Mouse (Mus musculus) cerebellum, adult 2 months (tissue): ENCODE data around the gene Rad51b. TPM values are rescaled to one million over a fixed set of nuclear protein-coding genes. Genes with fewer than 3 reads are reported as not detected.

Experiments
- DNase-seq, 2 experiments: peaks; one replicate each; pipeline ENCODE4 v3.0.0; 2021
- H3K27ac ChIP-seq: fragments of 200-500 bp; 2 replicates; pipeline ENCODE4 v1.5.1; 2012; ENCODE audit warnings: low read length, control low read depth, inconsistent platforms; ENCODE audit not compliant: insufficient read depth
- H3K27me3 ChIP-seq: fragments of 200-500 bp; 2 replicates; pipeline ENCODE4 v1.6.1; 2012; ENCODE audit warnings: inconsistent platforms, mild to moderate bottlenecking, low read length, moderate library complexity; ENCODE audit not compliant: control insufficient read depth, insufficient read depth
- H3K4me1 ChIP-seq: fragments of 200-500 bp; 2 replicates; pipeline ENCODE4 v1.6.1; 2011; ENCODE audit warnings: low read length; ENCODE audit not compliant: control insufficient read depth, insufficient read depth
- H3K4me3 ChIP-seq: fragments of 200-500 bp; replicated peaks from 2 replicates; pipeline ENCODE3; 2011; ENCODE audit warnings: mild to moderate bottlenecking, low read depth, low read length, control low read depth; ENCODE audit not compliant: insufficient read depth
- CTCF ChIP-seq: fragments of 200-500 bp; IDR thresholded peaks from 2 replicates; pipeline ENCODE4 v1.5.1; 2011; ENCODE audit warnings: low read depth, mild to moderate bottlenecking, control low read depth, low read length, moderate library complexity, borderline replicate concordance; ENCODE audit not compliant: insufficient read depth
- POLR2A ChIP-seq: fragments of 200-500 bp; IDR thresholded peaks from 2 replicates; pipeline ENCODE4 v1.6.1; 2011; ENCODE audit warnings: low read length, control low read depth, borderline replicate concordance; ENCODE audit not compliant: insufficient read depth
- WGBS: fragments of 180-500 bp; shearing (Covaris S2); methylation state at CpG from one replicate; pipeline ENCODE4 v1.1.7; 2018; 5-methylcytosine and 5-hydroxymethylcytosine counted together
- polyA plus RNA-seq: library from polyadenylated mRNA; depleted of rRNA; stranded (reverse); fragments of >200 nt; gene quantifications from 2 replicates; pipeline ENCODE4 v1.2.3, GENCODE M21; 2012

Rad51b gene
- polyA plus RNA-seq, 1 experiment: 0.23 TPM

DNA sequence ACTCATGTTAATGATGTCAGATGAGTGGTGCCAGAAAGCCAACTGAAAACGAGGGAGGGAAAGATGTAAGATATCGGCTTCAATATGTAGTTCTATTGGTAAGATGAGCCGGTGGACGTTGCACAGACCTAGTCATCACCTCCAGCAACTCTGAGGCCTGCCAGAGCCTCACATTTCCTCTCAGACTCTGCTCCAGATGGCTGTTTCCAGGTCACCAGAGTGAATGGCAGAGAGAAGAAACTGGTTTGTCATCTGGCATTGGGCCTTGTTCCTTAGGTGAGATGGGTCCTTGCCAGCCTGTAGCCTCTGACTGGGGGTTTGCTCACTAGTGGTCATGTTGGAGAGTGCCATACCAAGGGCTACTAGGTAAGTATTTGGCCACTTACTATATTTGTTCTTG lies 348.6 kb downstream of the Rad51b start:
- no peak overlapping the region for H3K4me3 ChIP-seq
- no peaks in the 10 kb centered on the region; the same call in 1 of the 2 replicates for H3K4me1 ChIP-seq
- H3K27me3 ChIP-seq: no peaks in the 10 kb centered on the region
- DNase-seq: peak; percentile 11 to 41
- H3K27ac ChIP-seq: no peak overlapping the region
- 29% methylated on average over 4 of the region's 4 CpGs for WGBS
- TF ChIP-seq CTCF (no peak), POLR2A (no peak)

DNA sequence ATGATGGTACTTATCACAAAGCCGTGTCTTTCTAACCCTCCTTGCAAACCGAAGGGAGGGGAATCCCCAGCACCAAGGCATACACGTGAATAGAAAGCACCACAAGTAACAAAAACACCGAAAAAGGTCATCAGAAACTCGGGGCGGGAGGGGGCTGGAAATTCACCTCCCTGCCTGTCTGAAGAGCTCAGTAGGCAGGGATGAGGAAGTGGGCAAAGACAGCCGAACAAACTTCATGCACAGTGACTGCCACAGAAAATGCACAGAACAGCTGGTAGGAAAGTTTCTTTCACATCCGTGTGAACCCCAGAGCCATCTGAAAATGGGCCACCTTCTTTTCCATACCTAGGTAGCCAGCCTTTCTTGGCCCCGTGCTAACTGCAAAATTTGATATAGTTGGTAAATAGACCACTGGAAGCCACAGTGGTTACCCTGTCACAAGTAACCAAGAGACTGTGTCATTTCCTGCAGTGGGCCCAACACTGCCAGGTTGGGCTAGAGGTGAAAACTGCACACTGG lies 349.6 kb downstream of the Rad51b start:
- DNase-seq: no peak
- no peak overlapping the region for H3K27ac ChIP-seq

DNA sequence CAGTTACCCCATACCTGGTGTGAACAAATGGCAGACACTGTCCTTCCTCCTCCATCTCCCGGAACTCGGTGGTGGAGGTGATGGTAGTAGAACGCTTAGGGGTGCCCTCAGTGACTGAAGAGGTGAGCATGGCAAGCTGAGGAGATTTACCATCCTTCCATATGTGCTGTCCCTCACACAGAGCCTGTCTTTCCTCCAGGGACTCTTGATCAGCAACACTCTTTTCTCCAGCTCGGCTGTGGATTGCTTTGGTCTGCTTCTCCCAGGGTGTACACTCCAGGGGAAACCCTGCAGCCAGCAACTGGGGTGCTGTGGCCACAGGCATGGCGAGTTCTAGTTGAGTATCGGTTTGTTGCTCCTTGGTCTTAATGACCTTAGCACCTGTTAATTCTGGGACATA lies 350.3 kb downstream of the Rad51b start:
- DNase-seq: no peak
- Histone ChIP-seq H3K4me3 (no peak overlapping the region), H3K27ac (no peak overlapping the region), H3K4me1 (no peaks in the 10 kb centered on the region; the same call in 1 of the 2 replicates), H3K27me3 (no peaks in the 10 kb centered on the region)
- 94% methylated on average over 6 of the region's 6 CpGs for WGBS
- no peak for TF ChIP-seq CTCF
- no peak for TF ChIP-seq POLR2A

More for the DNA sequence above, 349.6 kb downstream of the Rad51b start:
- no peak overlapping the region for H3K4me3 ChIP-seq
- H3K4me1 ChIP-seq: no peaks in the 10 kb centered on the region; the same call in 1 of the 2 replicates
- H3K27me3 ChIP-seq: no peaks in the 10 kb centered on the region
- TF ChIP-seq POLR2A (no peak), CTCF (no peak)
- 94% methylated on average over 9 of the region's 9 CpGs for WGBS

DNA sequence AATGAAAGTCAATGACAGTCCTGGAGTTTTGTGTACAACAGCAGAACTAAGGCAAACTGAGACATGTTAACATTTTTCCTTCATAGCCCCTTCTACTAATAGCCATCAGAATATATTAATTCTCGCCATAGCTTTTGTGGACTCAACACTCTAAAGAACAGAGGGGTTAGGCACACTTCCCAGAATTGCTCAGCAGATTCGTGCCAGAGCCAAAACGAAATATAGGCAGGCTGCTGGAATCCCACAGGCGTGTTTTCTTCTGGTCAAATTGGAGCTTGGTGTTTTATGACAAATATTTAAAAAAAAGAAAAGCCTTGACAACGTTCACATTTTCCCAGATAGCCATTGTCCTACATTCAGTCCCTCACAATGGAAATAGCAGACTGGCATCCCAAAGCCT lies 350.9 kb downstream of the Rad51b start:
- no peak overlapping the region for H3K27ac ChIP-seq
- no peak for DNase-seq
- H3K4me1 ChIP-seq: no peaks in the 10 kb centered on the region; the same call in 1 of the 2 replicates
- no peaks in the 10 kb centered on the region for H3K27me3 ChIP-seq
- no peak overlapping the region for H3K4me3 ChIP-seq
- TF ChIP-seq CTCF (no peak), POLR2A (no peak)
- 56% methylated on average over 5 of the region's 5 CpGs for WGBS

DNA sequence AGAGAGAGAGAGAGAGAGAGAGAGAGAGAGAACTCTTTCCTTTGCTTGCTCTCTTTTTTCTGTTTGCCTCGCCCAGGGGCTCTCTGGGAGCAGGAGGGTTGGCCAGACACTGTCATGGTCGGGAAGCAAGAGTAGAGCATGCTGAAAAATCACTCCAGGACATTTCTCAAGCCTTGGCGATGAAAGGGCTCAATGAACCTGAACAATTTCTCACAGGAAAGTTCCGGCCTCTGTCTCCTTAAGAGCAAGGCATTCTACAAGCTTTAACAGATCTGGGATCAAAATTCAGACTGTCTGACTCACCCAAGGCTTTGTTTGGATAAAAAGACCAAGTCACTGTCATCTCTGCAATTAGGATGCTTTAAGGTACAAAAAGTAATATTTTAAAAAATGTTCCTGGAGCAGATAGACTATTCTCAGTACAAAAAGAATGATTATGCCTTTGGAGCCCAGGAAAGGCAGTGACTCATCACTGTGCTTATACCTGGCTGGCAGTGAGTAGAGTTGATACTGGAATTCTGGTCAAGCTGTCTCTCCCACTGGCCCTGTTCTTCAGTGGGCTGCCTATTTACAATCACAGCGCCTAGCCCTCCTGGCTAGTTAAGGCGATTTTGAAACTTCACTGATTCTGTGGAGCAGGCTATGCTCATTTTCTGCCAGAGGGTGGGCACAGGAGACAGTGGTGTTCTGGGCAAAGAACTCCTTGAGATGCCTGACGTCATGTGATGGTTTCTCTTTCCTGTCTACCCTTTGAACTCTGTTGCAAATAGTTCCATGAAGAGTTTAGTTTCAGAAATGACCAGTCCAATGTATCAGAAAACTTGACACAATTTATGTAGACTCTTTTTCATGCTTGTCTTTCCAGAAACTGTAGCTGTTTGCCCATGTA lies 352.0 kb downstream of the Rad51b start:
- TF ChIP-seq CTCF: no peak
- Histone ChIP-seq H3K27me3 (no peaks in the 10 kb centered on the region), H3K4me3 (no peak overlapping the region), H3K27ac (no peak overlapping the region), H3K4me1 (no peaks in the 10 kb centered on the region; the same call in 1 of the 2 replicates)
- WGBS: 53% methylated on average over 7 of the region's 7 CpGs
- DNase-seq: no peak

DNA sequence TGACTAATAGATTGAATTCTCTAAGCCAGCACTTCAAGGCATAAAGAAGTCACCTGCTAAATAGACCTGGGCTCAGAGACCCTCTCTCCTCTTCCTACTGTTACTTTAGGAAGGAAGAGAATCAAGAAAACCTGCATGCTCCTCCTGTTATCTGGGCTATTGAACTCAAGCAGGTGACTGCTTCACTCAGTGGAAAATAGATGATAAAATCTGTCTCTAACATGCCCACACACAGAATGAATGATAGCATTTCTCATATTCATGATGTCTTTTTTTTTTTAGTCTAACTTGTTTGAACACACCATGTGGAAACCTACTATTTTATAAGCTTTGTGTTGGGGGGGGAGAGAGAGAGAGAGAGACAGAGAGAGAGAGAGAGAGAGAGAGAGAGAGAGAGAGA lies 352.7 kb downstream of the Rad51b start:
- no peak overlapping the region for H3K4me3 ChIP-seq
- no peak overlapping the region for H3K27ac ChIP-seq
- no peak for TF ChIP-seq POLR2A
- no peak for TF ChIP-seq CTCF
- H3K27me3 ChIP-seq: no peaks in the 10 kb centered on the region
- DNase-seq: no peak
- H3K4me1 ChIP-seq: no peaks in the 10 kb centered on the region; the same call in 1 of the 2 replicates

DNA sequence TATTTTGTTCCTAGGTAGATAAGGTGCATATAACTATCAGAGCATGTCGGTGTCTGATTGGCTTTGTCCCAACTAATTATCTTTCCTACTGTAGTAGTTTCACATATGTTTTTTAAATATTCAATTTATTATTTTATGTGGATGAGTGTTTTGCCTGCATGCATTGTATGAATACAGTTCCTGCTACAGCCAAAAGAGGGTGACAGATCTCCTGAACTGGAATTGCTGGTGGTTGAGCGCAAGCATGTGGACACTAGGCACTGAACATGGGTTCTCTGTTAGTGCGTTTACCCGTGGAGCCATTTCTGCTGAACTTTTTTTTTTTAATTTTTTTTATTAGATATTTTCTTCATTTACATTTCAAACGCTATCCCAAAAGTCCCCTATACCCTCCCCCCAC lies 358.1 kb downstream of the Rad51b start:
- no peak overlapping the region for H3K27ac ChIP-seq
- TF ChIP-seq CTCF: no peak
- TF ChIP-seq POLR2A: no peak
- H3K27me3 ChIP-seq: no peaks in the 10 kb centered on the region
- H3K4me1 ChIP-seq: no peaks in the 10 kb centered on the region
- no peak overlapping the region for H3K4me3 ChIP-seq
- no peak for DNase-seq
- 95% methylated on average over 5 of the region's 5 CpGs for WGBS

DNA sequence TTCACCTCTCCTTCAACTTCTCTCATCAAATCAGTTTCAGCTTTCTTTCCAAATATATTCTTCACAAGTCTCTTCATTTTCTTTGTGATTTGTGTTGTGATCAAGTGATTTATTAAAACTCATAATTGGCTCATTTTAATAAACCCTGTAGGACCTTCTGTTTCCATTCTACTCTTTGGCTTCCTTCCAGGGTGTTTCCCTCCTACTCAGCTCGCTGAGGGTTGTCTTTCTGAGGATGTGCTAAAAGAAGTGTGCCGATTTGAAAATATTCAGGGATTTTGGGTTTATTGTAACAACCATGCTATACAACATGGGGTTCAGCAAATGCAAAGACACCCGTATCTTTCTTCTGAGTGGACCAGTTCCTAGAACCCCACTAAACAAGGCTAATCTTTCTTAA lies 361.8 kb downstream of the Rad51b start:
- Histone ChIP-seq H3K4me1 (peaks cover 4% of the 10 kb centered on the region; the same call in 1 of the 2 replicates), H3K27me3 (no peaks in the 10 kb centered on the region), H3K27ac (no peak overlapping the region), H3K4me3 (no peak overlapping the region)
- DNase-seq: no peak
- WGBS: 42% methylated on average over 3 of the region's 3 CpGs
- TF ChIP-seq POLR2A (no peak), CTCF (no peak)
